Mouse (Mus musculus) spleen, adult 2 months (tissue): ENCODE measurements around the gene Kcnh3. TPM values are rescaled to one million over a fixed set of nuclear protein-coding genes. Genes with fewer than 3 reads are reported as not detected.

Experiments used
- DNase-seq, 2 experiments: peaks; one replicate each; pipeline versions ENCODE4 v3.0.0 to v3.0.0-alpha.2; 2012 to 2021; ENCODE audit warnings: low spot score in 2 of 2, low read depth in 1 of 2
- H3K27ac ChIP-seq: fragments of 200-500 bp; 2 replicates; pipeline ENCODE4 v1.5.1; 2012; ENCODE audit warnings: low read length, inconsistent platforms; ENCODE audit not compliant: insufficient read depth
- H3K27me3 ChIP-seq: fragments of 200-500 bp; 2 replicates; pipeline ENCODE4 v1.6.1; 2012; ENCODE audit warnings: mild to moderate bottlenecking, moderate library complexity, low read length, inconsistent platforms; ENCODE audit not compliant: control insufficient read depth, insufficient read depth
- H3K36me3 ChIP-seq: fragments of 200-500 bp; 2 replicates; pipeline ENCODE4 v1.6.1; 2012; ENCODE audit warnings: mild to moderate bottlenecking, low read length, inconsistent platforms; ENCODE audit not compliant: control insufficient read depth, insufficient read depth
- H3K4me1 ChIP-seq: fragments of 200-500 bp; 2 replicates; pipeline ENCODE4 v1.6.1; 2011; ENCODE audit warnings: inconsistent platforms; ENCODE audit not compliant: control insufficient read depth, insufficient read depth, insufficient read length
- H3K4me3 ChIP-seq: fragments of 200-500 bp; 2 replicates; pipeline ENCODE4 v1.5.1; 2011; ENCODE audit warnings: mild to moderate bottlenecking, inconsistent platforms; ENCODE audit not compliant: insufficient read depth, insufficient read length; ENCODE audit errors: extremely low read depth
- CTCF ChIP-seq: fragments of 200-500 bp; IDR thresholded peaks from 2 replicates; pipeline ENCODE4 v1.5.1; 2011; ENCODE audit warnings: mild to moderate bottlenecking, inconsistent platforms; ENCODE audit not compliant: insufficient read depth, insufficient read length, insufficient replicate concordance; ENCODE audit errors: extremely low read depth
- POLR2A ChIP-seq: fragments of 200-500 bp; IDR thresholded peaks from 2 replicates; pipeline ENCODE4 v1.6.1; 2011; ENCODE audit warnings: low read depth, low read length, inconsistent platforms
- WGBS: fragments of 180-500 bp; shearing (Covaris S2); methylation state at CpG from one replicate; pipeline ENCODE4 v1.1.7; 2018; 5-methylcytosine and 5-hydroxymethylcytosine counted together
- polyA plus RNA-seq: library from polyadenylated mRNA; depleted of rRNA; stranded (reverse); fragments of >200 nt; gene quantifications from 2 replicates; pipeline ENCODE4 v1.2.3, GENCODE M21; 2012

Gene Kcnh3
- polyA plus RNA-seq, 1 experiment = 3.5 TPM

DNA sequence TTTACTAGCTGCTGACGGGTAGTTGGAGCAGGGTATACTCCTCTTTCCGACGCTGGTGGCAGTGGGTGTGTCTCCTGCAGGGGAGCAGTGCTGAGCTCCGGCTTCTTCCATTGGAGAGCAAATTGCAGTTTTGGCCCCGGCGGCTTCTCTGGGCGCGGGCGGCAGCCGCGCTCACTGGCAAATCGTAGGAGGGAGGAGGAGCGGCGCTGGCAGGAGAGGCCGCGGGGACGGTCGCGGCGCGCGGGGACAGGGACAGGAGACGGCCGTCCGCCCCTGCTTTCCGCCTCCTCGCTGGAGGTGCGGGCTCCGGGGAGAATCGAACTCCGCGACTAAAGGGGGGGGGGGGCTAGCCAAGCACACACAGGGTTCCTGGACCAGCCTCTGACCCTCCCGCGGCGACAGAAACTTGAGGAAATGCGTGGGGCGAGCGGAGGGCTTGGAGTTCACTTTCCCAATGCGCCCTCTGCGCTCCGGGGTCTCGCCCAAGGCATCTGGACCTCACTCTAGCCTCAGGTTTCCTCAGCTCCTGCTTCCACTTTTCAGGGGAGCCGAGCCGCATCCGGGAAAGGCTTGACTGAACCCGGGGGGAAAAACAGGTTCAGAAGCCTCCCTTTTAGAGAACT lies 965 bp upstream of the Kcnh3 start:
- Histone ChIP-seq H3K27me3 (peaks cover 33% of the 10 kb centered on the region), H3K36me3 (no peaks in the 10 kb centered on the region), H3K4me1 (peaks cover 10% of the 10 kb centered on the region; the same call in 1 of the 2 replicates), H3K27ac (no peak overlapping the region), H3K4me3 (peak overlapping the region; percentile 49; the same call in 1 of the 2 replicates)
- no peak for DNase-seq
- no peak for TF ChIP-seq POLR2A
- TF ChIP-seq CTCF = no peak
- 1% methylated on average over 46 of the region's 46 CpGs for WGBS

DNA sequence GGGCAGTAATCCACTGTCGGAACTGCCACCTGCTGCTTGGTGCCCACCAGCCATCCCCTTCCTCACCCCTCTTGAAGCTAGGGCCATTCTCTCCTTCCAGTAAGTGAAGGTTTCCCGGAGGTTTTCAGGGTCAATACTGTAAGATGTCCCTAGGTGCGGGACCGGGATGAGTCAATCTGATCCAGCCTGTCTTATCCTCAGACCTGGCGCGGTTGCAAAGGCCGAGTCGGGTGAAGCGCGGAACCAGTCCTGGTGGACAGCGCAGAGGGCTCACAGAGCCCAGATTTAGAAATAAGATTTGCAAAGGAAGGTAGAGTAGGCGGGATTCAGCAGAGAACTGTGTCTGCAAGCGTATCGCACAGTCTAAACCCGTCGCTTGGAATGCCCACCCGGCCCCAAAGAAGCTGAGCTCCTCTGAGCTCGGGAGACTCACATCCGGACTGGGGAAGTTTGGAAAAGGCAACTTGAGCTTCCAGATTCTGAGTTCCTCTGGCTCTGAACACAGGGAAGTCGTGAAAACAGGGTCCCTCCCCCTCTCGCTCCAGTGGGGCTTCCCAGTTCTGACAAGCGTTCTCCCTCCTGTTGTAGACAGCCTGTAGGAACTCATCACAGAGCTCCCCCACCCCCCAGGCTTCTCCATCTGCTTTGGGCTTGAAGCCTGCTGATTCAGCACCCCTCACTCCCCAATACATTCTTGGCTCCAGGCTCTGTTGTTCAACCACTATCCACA lies 585 bp downstream of the Kcnh3 start:
- 6% methylated on average over 22 of the region's 22 CpGs for WGBS
- H3K36me3 ChIP-seq = no peaks in the 10 kb centered on the region
- no peak for DNase-seq
- H3K27me3 ChIP-seq = peaks cover 32% of the 10 kb centered on the region
- H3K4me1 ChIP-seq = peaks cover 10% of the 10 kb centered on the region; the same call in 1 of the 2 replicates
- no peak overlapping the region for H3K27ac ChIP-seq
- peak overlapping the region; percentile 28; the same call in 1 of the 2 replicates for H3K4me3 ChIP-seq
- no peak for TF ChIP-seq CTCF
- no peak for TF ChIP-seq POLR2A

DNA sequence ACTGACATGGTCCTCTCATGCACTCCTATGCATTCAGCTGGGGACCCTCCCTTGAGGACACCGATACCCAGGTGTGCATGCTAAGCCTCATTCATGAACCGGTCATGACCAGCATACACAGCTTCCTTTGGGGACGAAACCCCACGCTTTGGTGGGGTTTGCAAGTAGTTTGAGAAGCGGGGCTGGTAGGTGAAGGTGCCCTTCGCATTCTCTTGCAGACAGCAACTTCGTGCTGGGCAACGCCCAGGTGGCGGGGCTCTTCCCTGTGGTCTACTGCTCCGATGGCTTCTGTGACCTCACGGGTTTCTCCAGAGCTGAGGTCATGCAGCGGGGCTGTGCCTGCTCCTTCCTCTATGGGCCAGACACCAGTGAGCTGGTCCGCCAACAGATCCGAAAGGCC lies 1.4 kb downstream of the Kcnh3 start:
- TF ChIP-seq CTCF (no peak), POLR2A (no peak)
- peaks cover 32% of the 10 kb centered on the region for H3K27me3 ChIP-seq

DNA sequence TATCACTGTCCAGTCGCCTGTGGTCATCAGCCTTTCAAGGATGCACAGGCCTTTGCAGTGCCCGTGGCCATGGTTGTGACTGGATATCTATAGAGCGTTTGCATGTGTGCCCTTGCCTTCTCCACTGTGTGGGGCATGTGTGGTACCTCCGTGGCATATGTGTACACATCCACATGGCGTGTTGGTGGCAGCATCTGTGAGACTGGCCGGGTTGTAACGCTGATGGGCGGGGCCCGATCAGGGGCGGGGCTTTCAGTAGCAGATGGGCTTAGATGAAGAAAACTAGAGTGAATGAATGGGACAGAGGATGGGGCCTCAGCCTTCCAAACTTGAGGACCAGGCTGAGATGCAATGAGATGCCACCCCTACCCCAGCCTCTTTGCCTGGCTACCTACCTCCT lies 7.3 kb downstream of the Kcnh3 start:
- H3K4me3 ChIP-seq = no peak overlapping the region
- whole genome bisulfite sequencing = 77% methylated on average over 10 of the region's 10 CpGs
- no peaks in the 10 kb centered on the region; the same call in 1 of the 2 replicates for H3K4me1 ChIP-seq
- DNase-seq = no peak
- H3K27me3 ChIP-seq = no peaks in the 10 kb centered on the region
- no peak overlapping the region for H3K27ac ChIP-seq
- no peaks in the 10 kb centered on the region for H3K36me3 ChIP-seq
- TF ChIP-seq POLR2A (no peak), CTCF (no peak)

More for the DNA sequence above, 1.4 kb downstream of the Kcnh3 start:
- H3K4me3 ChIP-seq = no peak overlapping the region
- peaks cover 10% of the 10 kb centered on the region; the same call in 1 of the 2 replicates for H3K4me1 ChIP-seq
- H3K27ac ChIP-seq = no peak overlapping the region
- DNase-seq = no peak
- WGBS = 27% methylated on average over 14 of the region's 14 CpGs
- H3K36me3 ChIP-seq = no peaks in the 10 kb centered on the region

DNA sequence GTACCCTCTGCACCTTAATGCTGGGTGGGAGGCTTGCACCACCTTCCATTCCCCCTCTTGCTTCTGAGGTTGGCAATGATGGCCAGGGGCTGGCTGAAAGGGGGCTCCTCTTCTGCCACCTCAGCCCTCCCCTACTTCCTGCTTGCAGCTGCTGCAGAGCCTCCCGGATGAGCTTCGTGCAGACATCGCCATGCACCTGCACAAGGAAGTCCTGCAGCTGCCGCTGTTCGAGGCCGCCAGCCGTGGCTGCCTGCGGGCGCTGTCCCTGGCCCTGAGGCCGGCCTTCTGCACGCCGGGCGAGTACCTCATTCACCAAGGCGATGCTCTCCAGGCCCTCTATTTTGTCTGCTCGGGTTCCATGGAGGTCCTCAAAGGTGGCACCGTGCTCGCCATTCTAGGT lies 9.1 kb downstream of the Kcnh3 start:
- Histone ChIP-seq H3K27me3 (no peaks in the 10 kb centered on the region), H3K27ac (no peak overlapping the region), H3K36me3 (no peaks in the 10 kb centered on the region), H3K4me1 (no peaks in the 10 kb centered on the region; the same call in 1 of the 2 replicates), H3K4me3 (no peak overlapping the region)
- peak in 1 of 2 experiments; percentile 27 for DNase-seq
- WGBS = 18% methylated on average over 17 of the region's 17 CpGs
- no peak for TF ChIP-seq CTCF
- no peak for TF ChIP-seq POLR2A

DNA sequence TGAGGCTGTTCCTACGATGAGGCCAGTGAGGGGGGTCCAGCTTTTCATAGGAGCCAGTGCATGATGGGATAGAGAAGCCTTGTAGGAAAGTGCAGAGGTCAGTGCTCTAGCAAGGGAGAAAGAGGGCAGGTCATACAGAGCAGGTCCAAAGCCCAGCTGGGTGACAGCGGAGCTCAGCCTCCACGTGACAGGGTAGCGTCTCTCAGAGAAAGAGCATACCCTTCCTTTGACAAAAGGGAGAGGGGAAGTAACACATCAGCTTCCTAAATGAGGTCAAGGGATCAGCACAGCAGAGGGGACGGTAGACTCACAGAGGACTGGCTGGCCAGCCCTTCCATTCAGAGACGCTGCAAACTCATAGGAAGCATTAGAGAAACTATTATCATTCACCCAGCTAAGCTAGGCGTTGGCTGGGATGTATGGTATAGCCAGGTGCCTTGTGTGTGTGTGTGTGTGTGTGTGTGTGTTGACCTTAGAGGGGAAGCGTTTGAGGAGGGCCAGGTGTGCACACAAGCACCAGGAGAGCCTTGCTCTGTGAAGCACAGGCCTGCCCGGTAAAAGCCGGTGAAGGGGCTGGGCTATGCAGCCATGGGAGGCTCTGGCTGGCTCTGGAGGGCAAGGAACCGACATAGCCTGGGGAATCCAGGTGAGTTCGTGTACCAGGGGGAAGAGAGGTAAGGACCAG lies 9.8 kb downstream of the Kcnh3 start:
- WGBS = 68% methylated on average over 12 of the region's 12 CpGs
- Histone ChIP-seq H3K27ac (no peak overlapping the region), H3K4me1 (no peaks in the 10 kb centered on the region; the same call in 1 of the 2 replicates), H3K36me3 (no peaks in the 10 kb centered on the region), H3K4me3 (no peak overlapping the region), H3K27me3 (no peaks in the 10 kb centered on the region)
- TF ChIP-seq POLR2A = no peak
- no peak for TF ChIP-seq CTCF
- DNase-seq = no peak

DNA sequence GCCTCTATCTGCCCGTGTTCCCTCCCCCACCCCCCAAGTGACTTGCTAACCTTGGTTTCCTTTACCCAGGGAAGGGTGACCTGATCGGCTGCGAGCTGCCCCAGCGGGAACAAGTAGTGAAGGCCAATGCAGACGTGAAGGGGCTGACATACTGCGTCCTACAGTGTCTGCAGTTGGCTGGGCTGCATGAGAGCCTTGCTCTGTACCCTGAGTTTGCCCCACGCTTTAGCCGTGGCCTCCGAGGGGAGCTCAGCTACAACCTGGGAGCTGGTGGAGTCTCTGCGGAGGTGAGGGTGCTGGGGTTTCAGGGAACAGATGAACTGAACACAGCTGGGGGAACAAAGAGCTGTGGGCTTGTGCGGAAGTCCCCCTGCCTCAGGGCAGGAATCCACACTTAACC lies 13.3 kb downstream of the Kcnh3 start:
- H3K4me1 ChIP-seq = no peaks in the 10 kb centered on the region; the same call in 1 of the 2 replicates
- 54% methylated on average over 11 of the region's 11 CpGs for WGBS
- H3K4me3 ChIP-seq = no peak overlapping the region
- DNase-seq = no peak
- peaks cover 9% of the 10 kb centered on the region for H3K36me3 ChIP-seq
- H3K27me3 ChIP-seq = no peaks in the 10 kb centered on the region
- H3K27ac ChIP-seq = no peak overlapping the region
- TF ChIP-seq CTCF (no peak), POLR2A (no peak)
